Mouse (Mus musculus): ENCODE results near the gene Gm21721. TPM values are rescaled to one million over a fixed set of nuclear protein-coding genes. Genes with fewer than 3 reads are reported as not detected.
"Not testable (repeated sequence)": the region's sequence is repeated elsewhere in the genome, so short reads cannot be mapped to it uniquely, and the experiment has no call there.

The Gm21721 gene
- not detected in 2 replicates for polyA plus RNA-seq (2015; fragmentation: Nextera tagmentation; extraction: Ambion mirVana)

- not testable (repeated sequence) for ATAC-seq; H3K4me1 ChIP-seq; H3K36me3 ChIP-seq (ENCODE audit: poor library complexity, severe bottlenecking); H3K4me3 ChIP-seq; H3K27ac ChIP-seq; H3K9me3 ChIP-seq (replicated peaks); H3K27me3 ChIP-seq; H3K4me2 ChIP-seq; H3K9ac ChIP-seq
- WGBS, result no CpG with 5 or more reads among the region's 2 CpGs
Measured at GRCm38 (mm10) chrY:9202090-9202489, at the start of gene Gm21721. Gene Gm21721 (minus strand): TSS chrY:9202190.

Other genes starting within 250 kb of the Gm21721 start
- gene Gm21292, start 68.3 kb downstream of the Gm21721 start, polyA plus RNA-seq (2015; fragmentation: Nextera tagmentation; extraction: Ambion mirVana), result not detected in 2 replicates
- not detected in 2 replicates for gene Gm21812, start 145.0 kb upstream of the Gm21721 start, polyA plus RNA-seq (2015; fragmentation: Nextera tagmentation; extraction: Ambion mirVana)
- not detected in 2 replicates for gene Gm21874, start 214.0 kb upstream of the Gm21721 start, polyA plus RNA-seq (2015; fragmentation: Nextera tagmentation; extraction: Ambion mirVana)